Mouse (Mus musculus): ENCODE data around the gene Hmgb1.

Gene Hmgb1
- long read RNA-seq, experiment 1, transcript Hmgb1-201 (5 exons, 2,838 nt), result major isoform, 150 of 194 reads
- long read RNA-seq, experiment 1, transcript Hmgb1-202 (5 exons, 1,092 nt), result minor isoform, 14 of 194 reads
- long read RNA-seq, experiment 1, transcript Hmgb1-206 (3 exons, 654 nt), result minor isoform, 8 of 194 reads
- long read RNA-seq, experiment 1, partial matches to known transcripts, result 5 of 194 reads
- long read RNA-seq, experiment 1, other reads (novel, unspliced or antisense), result 13 of 194 reads
- long read RNA-seq, experiment 2, transcript Hmgb1-201 (5 exons, 2,838 nt), result major isoform, 128 of 183 reads
- long read RNA-seq, experiment 2, transcript Hmgb1-206 (3 exons, 654 nt), result minor isoform, 18 of 183 reads
- long read RNA-seq, experiment 2, transcript Hmgb1-202 (5 exons, 1,092 nt), result minor isoform, 11 of 183 reads
- long read RNA-seq, experiment 2, partial matches to known transcripts, result 7 of 183 reads
- long read RNA-seq, experiment 2, other reads (novel, unspliced or antisense), result 17 of 183 reads

DNA sequence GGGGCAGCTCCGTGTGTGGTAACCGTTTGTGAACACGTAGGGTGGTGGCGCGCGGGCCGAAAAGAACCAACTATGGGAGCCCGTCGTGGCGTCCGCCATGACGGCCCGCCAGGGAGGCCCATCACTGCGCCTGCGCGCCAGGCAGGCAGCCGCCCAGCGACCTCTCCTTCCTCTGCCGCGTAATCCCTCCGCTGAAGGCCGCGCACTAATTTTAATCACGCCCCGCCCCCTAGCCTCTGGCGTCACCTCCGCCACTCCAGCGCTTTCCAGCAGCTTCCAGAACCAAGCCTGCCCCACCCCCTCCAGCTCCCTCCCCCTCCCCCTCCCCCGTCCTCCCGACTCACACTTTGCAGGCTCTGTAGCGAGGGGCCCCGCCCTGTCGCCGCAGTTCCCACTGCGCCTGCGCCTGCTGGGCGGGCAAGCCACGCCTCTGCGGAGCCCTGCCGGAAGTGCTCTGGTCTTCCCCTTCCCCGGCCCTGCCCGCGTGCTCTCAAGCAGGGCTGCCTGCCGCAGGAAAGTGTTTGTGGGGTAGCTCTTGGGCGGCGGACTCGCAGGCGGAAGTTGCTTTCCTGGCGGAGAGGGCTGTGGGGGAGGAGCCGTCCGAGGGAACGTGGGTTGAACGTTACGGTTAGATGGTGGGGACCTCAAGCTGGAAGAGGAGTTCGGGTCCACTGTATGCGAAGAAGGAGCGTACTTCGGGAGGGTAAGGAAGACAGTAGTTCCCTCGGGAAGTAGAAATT lies at the start of gene Hmgb1, which contains the start of gene Uspl1:
Gene Hmgb1, minus strand, starts transcription at position 386 of the 740 bp plus-strand sequence.
Gene Uspl1, plus strand, starts transcription at position 247 of the 740 bp plus-strand sequence.
- intact Hi-C loops (cut with DNase I), result loop anchor here (2.0 kb wide), 1 partner anchor 131 kb away; no protein-coding TSS in a partner anchor

DNA sequence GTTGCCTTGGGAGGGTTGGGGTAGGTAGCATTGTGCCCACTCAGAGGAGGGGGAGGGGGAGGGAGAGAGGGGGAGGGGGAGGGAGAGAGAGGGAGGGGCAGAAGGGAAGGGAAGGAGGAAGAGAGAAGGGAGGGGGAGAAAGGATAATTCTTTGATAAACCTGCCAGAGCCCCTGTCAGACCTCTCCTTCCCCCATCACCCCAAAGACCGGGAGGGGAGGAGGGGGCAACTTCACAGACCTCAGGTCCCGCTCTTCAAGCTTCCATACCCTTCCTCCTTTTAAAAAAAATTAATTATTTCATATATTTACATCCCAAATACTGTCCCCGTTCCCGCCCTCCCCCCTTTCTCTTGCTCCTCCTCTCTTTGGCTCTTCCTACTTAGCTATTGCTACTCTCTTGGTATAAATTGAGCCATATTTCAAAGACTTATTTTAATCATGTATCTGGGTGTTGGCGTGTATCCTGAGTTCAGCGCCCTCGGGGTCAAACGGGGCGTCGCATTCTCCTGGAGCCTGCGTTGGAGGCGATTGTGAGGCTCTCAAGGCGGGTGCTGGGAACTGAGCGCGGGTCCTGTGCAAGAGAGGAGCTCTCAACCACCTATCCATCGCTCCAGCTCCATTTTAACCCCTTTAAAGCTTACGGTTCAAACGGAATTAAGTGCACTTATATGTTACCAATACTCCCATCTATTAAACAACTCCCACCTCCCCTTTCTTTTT lies 45.5 kb upstream of the Hmgb1 start:
- intact Hi-C loops (cut with DNase I), result loop anchor here (5.0 kb wide), 1 partner anchor 42 kb away; no protein-coding TSS in a partner anchor

DNA sequence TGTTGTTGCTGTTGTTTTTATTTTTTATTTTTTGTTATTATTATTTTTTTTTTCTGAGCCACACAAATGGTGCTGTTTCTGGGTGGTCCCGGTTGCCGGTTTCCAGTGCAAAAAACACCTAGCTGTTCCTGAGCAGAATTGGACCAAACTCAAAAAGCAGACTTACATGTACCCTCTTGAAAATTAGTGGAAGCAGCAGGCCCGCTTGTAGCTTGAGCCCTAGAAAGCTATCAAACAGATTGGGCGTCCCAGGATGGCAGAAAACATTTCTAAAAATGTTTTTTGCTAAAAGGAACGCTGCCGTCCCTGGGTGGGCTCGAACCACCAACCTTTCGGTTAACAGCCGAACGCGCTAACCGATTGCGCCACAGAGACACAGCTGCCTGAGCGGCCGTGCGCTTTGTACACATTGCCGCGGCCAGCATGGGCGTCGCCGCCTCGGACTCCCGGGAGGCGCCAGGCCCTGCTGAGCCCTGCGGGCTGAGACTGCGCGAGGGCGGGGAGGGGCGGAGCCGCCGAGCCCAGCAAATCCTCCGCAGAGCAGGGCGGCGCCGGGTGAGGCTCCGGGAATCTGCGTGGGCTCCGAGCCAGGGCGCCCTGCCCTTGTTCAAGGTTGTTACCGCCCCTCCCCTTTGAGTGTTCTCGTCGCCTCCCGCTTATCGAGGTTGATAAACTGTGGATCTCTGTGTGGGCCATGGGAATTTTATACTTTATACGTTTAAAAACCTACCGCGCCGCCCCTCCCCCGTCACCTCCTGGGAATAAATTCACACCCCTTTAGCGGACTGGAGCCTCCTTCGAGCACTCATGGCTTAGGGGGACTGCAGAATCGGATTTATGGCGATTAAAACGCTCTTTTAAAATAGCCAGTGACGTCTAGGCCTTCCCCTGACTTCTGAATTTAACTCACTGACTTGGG lies 44.7 kb upstream of the Hmgb1 start:
- intact Hi-C loops (cut with DNase I), result loop anchor here (5.0 kb wide), 1 partner anchor 42 kb away; no protein-coding TSS in a partner anchor

DNA sequence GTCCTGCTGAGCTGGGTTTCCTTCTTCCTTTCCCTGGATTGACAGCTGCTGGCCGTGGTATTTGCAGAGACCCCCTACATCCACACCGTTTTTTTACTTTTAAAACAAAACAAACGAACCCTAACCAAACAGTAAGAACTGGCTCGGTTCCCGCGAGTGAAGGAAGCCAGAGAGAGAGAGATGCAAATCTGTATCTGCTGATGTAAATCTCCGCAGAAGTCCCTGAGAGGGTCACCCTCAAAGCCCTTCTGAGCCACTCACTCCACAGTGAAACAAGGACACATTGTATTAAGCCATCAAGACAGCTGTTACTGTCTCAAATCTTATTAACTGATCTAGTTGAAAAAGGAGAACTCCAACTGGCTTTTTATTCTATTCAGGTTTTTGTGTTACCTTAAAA lies 40.4 kb upstream of the Hmgb1 start:
- intact Hi-C loops (cut with DNase I), result loop anchor here (5.0 kb wide), 1 partner anchor 37 kb away; no protein-coding TSS in a partner anchor

DNA sequence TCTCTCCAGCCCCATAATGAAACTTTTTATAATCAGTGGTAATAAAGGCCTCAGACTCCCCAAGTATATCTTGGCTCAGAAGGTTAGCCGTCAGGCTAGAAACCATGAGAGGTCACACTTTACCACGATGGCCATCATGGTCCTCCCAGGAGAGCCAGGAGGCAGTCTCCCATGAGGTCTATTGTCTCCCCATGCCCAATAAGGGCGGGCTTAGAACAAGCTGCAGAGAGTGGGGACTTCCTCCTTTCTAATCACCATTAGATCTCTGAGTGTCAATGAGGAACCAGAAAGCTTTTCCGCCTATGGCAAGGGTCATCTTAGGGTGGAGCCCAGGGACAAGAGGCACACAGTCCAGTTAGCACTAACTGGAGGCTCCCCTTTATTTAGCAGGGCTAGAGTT lies 37.1 kb upstream of the Hmgb1 start:
- intact Hi-C loops (cut with DNase I), result no loop called here

DNA sequence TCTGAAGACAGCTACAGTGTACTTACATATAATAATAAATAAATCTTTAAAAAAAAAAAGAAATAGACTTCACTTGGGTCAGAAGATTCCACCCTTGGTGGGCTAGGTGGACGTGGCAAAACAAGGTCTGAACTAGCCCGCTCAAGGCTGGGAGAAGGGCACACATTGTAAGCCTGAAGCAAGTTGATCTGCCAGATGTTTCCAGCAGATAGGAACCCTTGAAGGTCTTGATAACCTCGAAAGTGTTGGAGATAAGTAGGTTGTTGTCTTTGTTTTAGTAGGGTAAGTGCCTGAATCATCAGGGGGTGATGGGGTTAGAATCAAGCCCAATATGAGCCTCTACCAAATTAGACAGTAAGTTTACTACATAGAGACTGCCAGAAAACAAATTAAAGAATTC lies 35.2 kb upstream of the Hmgb1 start:
- intact Hi-C loops (cut with DNase I), result no loop called here

DNA sequence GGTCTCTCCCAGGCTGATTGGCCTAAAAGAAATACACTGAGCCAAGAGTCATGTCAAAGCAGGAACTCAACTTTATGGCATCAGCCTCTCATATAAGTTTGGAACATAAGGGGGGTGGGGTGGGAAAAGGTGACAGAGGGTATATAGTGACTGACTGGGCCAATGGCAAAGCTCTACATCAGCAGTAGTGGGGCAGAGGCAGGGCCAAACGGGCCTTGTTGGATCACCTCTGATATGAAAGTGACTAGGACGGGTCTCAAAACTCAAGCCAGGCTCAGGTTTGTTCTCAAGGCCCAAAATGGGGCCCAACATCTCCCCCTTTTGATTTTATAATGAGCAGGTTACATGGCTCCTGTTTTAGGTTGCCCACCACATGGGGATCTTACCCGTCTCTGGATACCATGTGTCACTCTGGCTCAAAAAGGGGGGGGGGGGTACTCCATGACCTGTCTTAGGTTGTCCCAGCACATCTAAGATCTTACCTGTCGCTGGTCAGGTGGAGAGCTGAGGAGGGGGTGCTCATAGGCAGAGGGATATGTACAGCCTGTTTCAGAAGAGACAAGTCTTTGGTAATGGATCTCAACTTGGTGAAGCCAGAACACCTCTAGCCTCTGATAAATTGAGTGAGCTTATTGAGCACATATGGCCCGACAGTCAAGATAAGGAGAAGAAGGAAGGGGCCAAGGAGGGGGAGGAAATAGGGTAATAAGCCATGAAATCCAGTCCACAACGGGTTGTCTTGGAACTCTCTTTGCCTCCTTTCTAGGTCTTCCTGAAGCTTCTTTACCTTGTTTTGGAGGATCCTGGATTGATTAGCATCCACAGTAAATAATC lies 33.5 kb upstream of the Hmgb1 start:
- intact Hi-C loops (cut with DNase I), result no loop called here

DNA sequence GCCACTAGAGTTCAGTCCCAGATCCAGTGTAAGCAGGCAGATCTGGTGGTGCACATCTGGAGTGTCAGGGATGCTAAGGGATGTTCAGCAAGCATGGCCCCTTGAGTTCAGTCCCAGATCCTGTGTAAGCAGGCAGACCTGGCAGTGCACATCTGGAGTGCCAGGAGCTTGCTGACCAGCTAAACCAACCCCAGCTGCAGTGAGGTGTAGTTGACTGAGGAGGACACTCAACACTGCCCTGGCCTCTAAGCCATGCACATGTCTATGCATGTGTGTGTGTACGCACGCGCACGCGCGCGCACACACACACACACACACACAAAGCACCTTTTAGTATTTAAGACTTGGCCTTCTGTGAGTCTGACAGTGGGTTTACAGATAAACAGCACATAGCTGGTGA lies 31.3 kb upstream of the Hmgb1 start:
- intact Hi-C loops (cut with DNase I), result no loop called here

DNA sequence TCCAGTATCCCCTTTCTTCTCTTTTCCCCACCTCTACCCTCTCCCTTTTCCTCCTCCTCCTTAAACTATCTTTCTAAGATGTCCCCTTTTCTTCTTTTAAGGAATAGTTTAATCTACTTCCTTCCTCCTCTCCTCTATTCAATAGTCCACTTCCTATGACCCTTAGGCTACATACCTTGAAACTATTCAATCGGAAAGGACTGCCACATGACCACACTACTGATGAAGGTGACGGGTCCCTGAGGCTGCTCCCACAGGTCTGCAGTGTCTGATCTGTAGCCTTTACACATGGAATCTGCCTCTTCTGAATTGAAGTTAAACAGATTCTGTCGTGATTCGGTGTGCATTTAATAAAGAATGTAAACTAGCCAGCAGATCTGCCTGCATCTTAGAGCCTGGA lies 28.5 kb upstream of the Hmgb1 start:
- intact Hi-C loops (cut with DNase I), result no loop called here

DNA sequence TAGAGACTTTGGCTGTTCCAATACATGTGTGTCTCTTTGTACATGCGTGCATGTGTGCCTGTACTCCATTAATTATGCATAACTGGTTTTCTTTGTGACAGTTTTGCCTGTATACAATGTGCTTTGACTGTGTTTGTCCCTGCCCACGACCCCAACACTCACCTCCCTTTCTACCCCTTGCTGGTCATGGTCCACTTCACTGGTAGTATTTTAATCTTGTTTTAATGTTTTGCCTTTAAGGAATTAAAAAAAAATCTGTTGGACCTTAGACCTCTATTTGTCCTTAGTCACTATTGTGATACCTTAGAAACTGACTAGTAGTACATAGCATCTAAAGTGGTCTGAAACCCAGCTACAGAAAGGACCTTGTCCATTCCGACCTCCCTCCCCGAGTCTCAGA lies 26.8 kb upstream of the Hmgb1 start:
- intact Hi-C loops (cut with DNase I), result no loop called here

DNA sequence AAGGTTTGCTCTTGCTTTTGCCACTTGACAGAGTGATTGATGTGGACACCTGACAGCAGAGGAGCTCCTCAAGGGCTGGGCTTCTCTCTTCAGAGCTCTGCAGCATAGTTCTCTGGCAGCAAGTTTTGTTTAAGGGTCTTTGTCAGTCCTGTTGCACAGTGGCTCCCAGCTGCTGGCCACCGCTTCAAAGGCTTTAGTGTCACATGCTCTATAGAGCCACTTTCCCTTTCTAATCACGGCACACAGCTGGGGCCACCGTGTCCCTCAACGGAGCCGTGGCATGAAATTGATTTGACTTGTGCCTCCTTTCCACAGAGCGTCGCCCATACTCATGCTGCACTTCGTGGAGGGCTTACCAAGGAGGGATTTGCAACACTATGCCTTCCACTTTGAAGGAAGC lies 25.0 kb upstream of the Hmgb1 start:
- intact Hi-C loops (cut with DNase I), result no loop called here

DNA sequence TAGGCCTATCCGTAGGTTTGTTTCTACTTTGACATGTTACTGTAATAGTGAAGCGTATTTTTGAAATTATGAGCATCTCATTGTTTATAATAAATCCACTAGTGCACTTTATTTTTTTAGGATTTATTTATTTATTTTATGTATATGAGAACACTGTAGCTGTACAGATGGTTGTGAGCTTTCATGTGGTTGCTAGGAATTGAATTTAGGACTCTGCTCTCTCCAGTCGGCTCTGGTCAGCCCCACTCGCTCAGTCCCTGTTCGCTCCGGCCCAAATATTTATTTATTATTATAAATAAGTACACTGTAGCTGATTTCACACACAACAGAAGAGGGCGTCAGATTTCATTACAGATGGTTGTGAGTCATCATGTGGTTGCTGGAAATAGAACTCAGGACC lies 24.5 kb upstream of the Hmgb1 start:
- intact Hi-C loops (cut with DNase I), result no loop called here

DNA sequence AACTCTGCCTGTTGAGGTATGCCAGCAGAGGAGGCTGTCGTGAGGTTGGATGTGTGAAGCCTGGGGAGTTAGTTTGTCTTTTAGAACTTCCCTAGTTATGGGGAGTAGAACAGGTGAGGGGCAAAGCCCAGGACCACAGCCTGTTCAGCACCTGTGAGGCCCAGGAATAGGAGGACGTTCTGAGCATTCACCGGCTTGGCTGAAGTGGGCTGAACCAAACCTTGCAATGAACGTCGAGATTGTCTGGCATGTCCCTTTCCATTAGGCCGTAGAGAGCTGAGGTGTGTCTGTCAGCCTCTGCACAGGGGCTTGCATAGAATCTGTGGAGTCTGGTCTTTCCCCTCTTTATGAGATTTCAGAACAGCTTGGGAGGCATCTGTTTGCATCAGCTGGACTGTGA lies 23.4 kb upstream of the Hmgb1 start:
- intact Hi-C loops (cut with DNase I), result no loop called here

DNA sequence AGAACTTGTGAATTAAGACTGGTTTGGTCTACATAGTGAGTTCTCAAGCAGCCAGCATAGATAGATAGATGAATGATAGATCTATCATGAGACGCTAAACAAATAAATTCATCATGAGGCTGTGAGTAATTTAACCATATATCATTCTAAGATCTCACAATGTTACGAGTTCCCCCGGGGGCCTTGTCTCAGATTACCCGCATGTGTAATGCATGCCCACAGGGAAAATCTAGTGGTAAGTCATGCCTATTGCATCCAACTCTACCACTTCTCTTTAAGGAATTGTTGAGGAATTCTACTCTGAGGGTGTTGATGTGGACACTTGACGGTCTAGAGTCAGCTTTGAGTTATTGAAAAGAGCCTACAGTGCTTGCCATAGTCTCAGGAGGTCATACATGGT lies 22.0 kb upstream of the Hmgb1 start:
- intact Hi-C loops (cut with DNase I), result no loop called here

DNA sequence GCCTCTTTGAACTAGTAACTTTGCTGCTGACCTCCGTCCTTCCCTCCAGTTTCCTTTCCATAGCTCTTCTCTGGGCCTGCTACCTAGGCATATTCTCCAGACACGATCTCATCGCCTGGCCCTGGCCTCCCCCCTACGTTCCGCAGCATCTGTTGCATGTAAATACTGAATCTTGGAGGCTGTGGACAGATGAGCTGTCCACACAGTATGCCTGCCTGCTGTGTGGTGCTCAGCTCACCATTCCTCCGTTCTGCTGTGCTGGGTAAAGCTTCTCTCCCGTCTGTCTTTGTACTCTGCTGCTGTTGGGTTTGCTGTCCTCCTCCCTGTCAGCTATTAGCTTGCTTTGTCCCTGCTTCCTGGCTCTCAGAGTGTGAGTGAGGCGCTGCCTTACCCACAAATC lies 21.0 kb upstream of the Hmgb1 start:
- intact Hi-C loops (cut with DNase I), result no loop called here

DNA sequence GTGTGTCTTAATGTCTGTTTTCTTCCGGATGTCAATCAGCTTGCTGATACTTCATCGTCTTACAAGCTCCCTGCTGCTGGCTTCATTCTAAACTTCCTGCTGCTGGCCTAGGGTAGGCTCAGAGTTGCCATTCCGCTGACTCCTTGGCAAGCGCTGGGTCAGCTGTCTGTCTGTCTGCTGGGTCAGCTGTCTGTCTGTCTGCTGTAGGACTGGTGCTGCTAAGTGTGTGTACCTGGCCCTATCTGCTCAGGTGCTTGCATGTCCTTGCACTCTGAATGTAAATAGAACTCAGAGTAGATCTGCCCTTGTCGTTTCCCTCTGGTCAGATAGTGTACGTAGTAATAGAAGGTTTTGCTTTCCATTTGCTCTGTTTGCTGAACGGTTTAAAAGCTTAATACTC lies 20.5 kb upstream of the Hmgb1 start:
- intact Hi-C loops (cut with DNase I), result no loop called here

DNA sequence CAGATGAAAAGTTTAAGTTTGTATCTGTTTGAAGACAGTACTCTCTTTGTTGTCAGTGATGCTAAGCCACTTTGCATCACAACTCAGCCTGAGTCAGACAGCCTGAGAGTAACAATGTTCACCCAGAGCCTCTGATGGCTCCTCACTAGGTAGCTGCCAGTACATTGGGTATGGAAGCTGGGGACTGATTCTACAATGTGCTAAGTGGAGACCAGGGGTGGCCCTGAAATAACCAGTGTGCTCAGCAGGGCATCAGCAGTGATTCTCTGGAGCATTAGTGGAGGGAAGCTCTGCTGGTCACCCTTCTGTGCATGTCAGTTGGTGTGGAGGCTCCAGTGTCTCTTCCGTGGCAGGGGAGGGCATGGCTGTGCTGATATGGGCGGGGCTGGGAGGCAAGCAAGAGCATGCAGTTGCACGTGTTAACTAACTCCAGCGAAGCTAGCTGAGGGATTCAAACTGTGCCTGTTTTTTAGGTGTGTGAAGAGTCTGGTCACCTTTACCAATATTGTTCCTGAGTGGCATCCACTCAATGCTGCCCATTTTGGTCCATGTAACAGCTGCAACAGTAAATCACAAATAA lies 19.6 kb upstream of the Hmgb1 start:
- intact Hi-C loops (cut with DNase I), result no loop called here

DNA sequence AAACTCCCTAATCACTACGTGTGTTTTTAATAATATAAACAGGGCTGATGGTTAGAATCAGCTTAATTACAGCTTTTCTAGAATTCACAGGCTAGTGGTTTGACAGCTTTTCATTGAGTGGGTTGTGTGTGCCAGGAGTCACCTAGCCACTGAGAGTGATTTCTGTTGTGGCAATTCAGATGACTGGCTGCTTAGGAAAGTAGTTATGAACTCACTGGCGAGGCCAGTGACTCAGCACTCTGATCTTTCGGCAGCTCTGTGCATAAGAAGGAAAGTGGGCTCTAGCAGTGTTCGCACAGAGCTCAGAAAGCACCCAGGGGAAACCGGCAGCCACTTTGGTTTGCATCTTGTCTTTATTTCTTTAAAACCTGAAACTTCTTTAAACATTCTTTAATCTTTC lies 18.7 kb upstream of the Hmgb1 start:
- intact Hi-C loops (cut with DNase I), result no loop called here

DNA sequence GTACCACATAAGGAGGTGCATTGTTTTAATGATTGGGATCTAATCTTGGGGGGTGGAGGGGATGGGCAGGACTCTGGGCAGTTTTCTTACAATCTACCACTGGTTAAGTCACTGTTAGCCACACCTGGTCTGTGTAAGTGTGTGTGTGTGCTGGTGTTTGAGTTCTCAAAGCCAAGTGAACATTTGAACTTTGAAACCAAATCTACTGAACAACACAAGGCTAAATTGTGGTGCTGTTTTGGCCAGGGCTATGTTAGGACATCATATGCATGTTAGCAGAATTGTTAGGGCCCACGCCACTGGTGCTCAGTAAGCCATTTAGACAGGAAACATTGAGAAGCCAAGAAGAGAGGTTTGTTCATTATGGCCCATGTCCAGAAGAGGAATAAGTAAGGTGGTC lies 14.5 kb upstream of the Hmgb1 start:
- intact Hi-C loops (cut with DNase I), result no loop called here
